Mouse (Mus musculus) gastrocnemius, postnatal 36 days (tissue): ENCODE results near the gene Cdca7l. TPM values are rescaled to one million over a fixed set of nuclear protein-coding genes. Genes with fewer than 3 reads are reported as not detected.
"Not testable (repeated sequence)": the region's sequence is repeated elsewhere in the genome, so short reads cannot be mapped to it uniquely, and the experiment has no call there.

Experiments
- DNase-seq, 2 experiments: peaks; one replicate each; pipeline ENCODE4 v3.0.0; 2022
- intact Hi-C: fragments of 180-260 bp; cut with DNase I; formaldehyde crosslinking; loops from one replicate; pipeline ENCODE4 v1.15.1; 2025
- long read RNA-seq, 2 experiments: library from polyadenylated mRNA; stranded (forward); transcript quantifications; one replicate each; pipeline ENCODE4 v2.0.0; 2021
- total RNA-seq, 2 experiments: library from RNA; stranded (reverse); gene quantifications; 2 replicates each; pipeline ENCODE4 v1.2.3; 2021

Cdca7l gene
- total RNA-seq = under 1 TPM; 0.20 to 0.27 TPM
- long read RNA-seq, experiment 1 = 0 reads
- long read RNA-seq, experiment 2 = 0 reads

- DNase-seq = not testable (repeated sequence)
These were observed at the start of gene Cdca7l for GRCm38 (mm10) chr12:117803989-117804388. Gene Cdca7l (plus strand): TSS chr12:117804289.

GRCm38 (mm10) chr12:117756010-117756409 is 48.1 kb upstream of the Cdca7l start:
- no peak for DNase-seq
- intact Hi-C loops = no loop called here

More at GRCm38 (mm10) chr12:117803989-117804388, at the start of gene Cdca7l:
- intact Hi-C loops = not testable (repeated sequence)

- intact Hi-C loops = no loop called here
- no peak for DNase-seq
These were observed 43.7 kb upstream of the Cdca7l start for GRCm38 (mm10) chr12:117760373-117760772.

- intact Hi-C loops = no loop called here
- no peak for DNase-seq
These were observed 43.2 kb upstream of the Cdca7l start for GRCm38 (mm10) chr12:117760846-117761245.

- intact Hi-C loops = no loop called here
- DNase-seq = no peak
These were observed 42.4 kb upstream of the Cdca7l start for GRCm38 (mm10) chr12:117761698-117762097.

- no peak for DNase-seq
- intact Hi-C loops = no loop called here
These were observed 40.8 kb upstream of the Cdca7l start for GRCm38 (mm10) chr12:117763247-117763646.

- intact Hi-C loops = loop anchor here (1.0 to 5.0 kb wide), 3 partner anchors 178 to 362 kb away; no protein-coding TSS in a partner anchor
- peak in 1 of 2 experiments; percentile 40 for DNase-seq
These were observed 39.2 kb upstream of the Cdca7l start for GRCm38 (mm10) chr12:117764839-117765238.

GRCm38 (mm10) chr12:117769113-117769512 is 35.0 kb upstream of the Cdca7l start:
- intact Hi-C loops = loop anchor here (2.0 to 5.0 kb wide), 3 partner anchors 182 to 384 kb away; no protein-coding TSS in a partner anchor
- DNase-seq = peak; percentile 32 to 62

GRCm38 (mm10) chr12:117770211-117770610 is 33.9 kb upstream of the Cdca7l start:
- intact Hi-C loops = no loop called here

GRCm38 (mm10) chr12:117771156-117771555 is 32.9 kb upstream of the Cdca7l start:
- intact Hi-C loops = no loop called here

More at GRCm38 (mm10) chr12:117770211-117770610, 33.9 kb upstream of the Cdca7l start:
- DNase-seq = no peak

GRCm38 (mm10) chr12:117772638-117773037 is 31.5 kb upstream of the Cdca7l start:
- DNase-seq = peak; percentile 19 to 31
- intact Hi-C loops = no loop called here

More at GRCm38 (mm10) chr12:117771156-117771555, 32.9 kb upstream of the Cdca7l start:
- no peak for DNase-seq

- DNase-seq = no peak
- intact Hi-C loops = no loop called here
These were observed 27.2 kb upstream of the Cdca7l start for GRCm38 (mm10) chr12:117776841-117777240.

- intact Hi-C loops = no loop called here
- no peak for DNase-seq
These were observed 22.7 kb upstream of the Cdca7l start for GRCm38 (mm10) chr12:117781360-117781759.

GRCm38 (mm10) chr12:117783426-117783825 is 20.7 kb upstream of the Cdca7l start:
- intact Hi-C loops = no loop called here
- DNase-seq = no peak

GRCm38 (mm10) chr12:117786621-117787020 is 17.5 kb upstream of the Cdca7l start:
- intact Hi-C loops = no loop called here
- no peak for DNase-seq

GRCm38 (mm10) chr12:117788513-117789011 is 15.5 kb upstream of the Cdca7l start:
- intact Hi-C loops = no loop called here
- no peak for DNase-seq

- DNase-seq = no peak
- intact Hi-C loops = no loop called here
These were observed 15.1 kb upstream of the Cdca7l start for GRCm38 (mm10) chr12:117789017-117789416.

GRCm38 (mm10) chr12:117795303-117795702 is 8.8 kb upstream of the Cdca7l start:
- no peak for DNase-seq
- intact Hi-C loops = no loop called here

- intact Hi-C loops = no loop called here
- DNase-seq = no peak
These were observed 1.5 kb downstream of the Cdca7l start for GRCm38 (mm10) chr12:117805576-117805975.

- intact Hi-C loops = no loop called here
- no peak for DNase-seq
These were observed 1.9 kb downstream of the Cdca7l start for GRCm38 (mm10) chr12:117806007-117806451.

- no peak for DNase-seq
- intact Hi-C loops = no loop called here
These were observed 2.4 kb downstream of the Cdca7l start for GRCm38 (mm10) chr12:117806470-117806869.

- intact Hi-C loops = no loop called here
- no peak for DNase-seq
These were observed 3.5 kb downstream of the Cdca7l start for GRCm38 (mm10) chr12:117807637-117808036.
